Mouse (Mus musculus): ENCODE measurements around the gene Slc30a10. TPM values are rescaled to one million over a fixed set of nuclear protein-coding genes. Genes with fewer than 3 reads are reported as not detected.

Slc30a10 gene
- polyA plus RNA-seq, 1 experiment from 2014 or later: 0.14 TPM

GRCm38 (mm10) chr1:185501801-185502340 is 47.2 kb downstream of the Slc30a10 start:
- WGBS: 36% methylated on average over 10 of the region's 10 CpGs
- ATAC-seq (ENCODE audit: low FRiP score, low TSS enrichment): no peak
- Histone ChIP-seq H3K4me2 (replicated peaks; ENCODE audit: low read depth, low read length) (no peak overlapping the region), H3K9ac (replicated peaks; ENCODE audit: low read length) (no peak overlapping the region), H3K27me3 (ENCODE audit: insufficient read depth, low read length) (no peaks in the 10 kb centered on the region), H3K4me3 (ENCODE audit: low read length) (no peak overlapping the region), H3K27ac (ENCODE audit: low read length) (no peak overlapping the region), H3K36me3 (ENCODE audit: insufficient read depth, low read length) (no peaks in the 10 kb centered on the region), H3K9me3 (ENCODE audit: low read length) (no peaks in the 10 kb centered on the region), H3K4me1 (ENCODE audit: insufficient read depth, low read length) (no peaks in the 10 kb centered on the region)

GRCm38 (mm10) chr1:185502550-185502949 is 47.9 kb downstream of the Slc30a10 start:
- Histone ChIP-seq H3K4me3 (ENCODE audit: low read length) (no peak overlapping the region), H3K27me3 (ENCODE audit: insufficient read depth, low read length) (no peaks in the 10 kb centered on the region), H3K4me2 (replicated peaks; ENCODE audit: low read depth, low read length) (no peak overlapping the region), H3K9me3 (ENCODE audit: low read length) (no peaks in the 10 kb centered on the region), H3K27ac (ENCODE audit: low read length) (no peak overlapping the region), H3K36me3 (ENCODE audit: insufficient read depth, low read length) (no peaks in the 10 kb centered on the region), H3K4me1 (ENCODE audit: insufficient read depth, low read length) (no peaks in the 10 kb centered on the region), H3K9ac (replicated peaks; ENCODE audit: low read length) (no peak overlapping the region)
- 35% methylated on average over 6 of the region's 6 CpGs for WGBS
- ATAC-seq (ENCODE audit: low FRiP score, low TSS enrichment): no peak

- Histone ChIP-seq H3K27me3 (ENCODE audit: insufficient read depth, low read length) (no peaks in the 10 kb centered on the region), H3K4me2 (replicated peaks; ENCODE audit: low read depth, low read length) (no peak overlapping the region), H3K9me3 (ENCODE audit: low read length) (no peaks in the 10 kb centered on the region), H3K9ac (replicated peaks; ENCODE audit: low read length) (no peak overlapping the region), H3K4me3 (ENCODE audit: low read length) (no peak overlapping the region), H3K4me1 (ENCODE audit: insufficient read depth, low read length) (no peaks in the 10 kb centered on the region), H3K36me3 (ENCODE audit: insufficient read depth, low read length) (no peaks in the 10 kb centered on the region), H3K27ac (ENCODE audit: low read length) (no peak overlapping the region)
- WGBS: 31% methylated on average over 3 of the region's 3 CpGs
- no peak for ATAC-seq (ENCODE audit: low FRiP score, low TSS enrichment)
These were observed 54.4 kb downstream of the Slc30a10 start for GRCm38 (mm10) chr1:185509042-185509441.

- H3K36me3 ChIP-seq (ENCODE audit: insufficient read depth, low read length): no peaks in the 10 kb centered on the region
- WGBS: 91% methylated on average over 5 of the region's 5 CpGs
- no peak for ATAC-seq (ENCODE audit: low FRiP score, low TSS enrichment)
- H3K4me1 ChIP-seq (ENCODE audit: insufficient read depth, low read length): no peaks in the 10 kb centered on the region
- no peaks in the 10 kb centered on the region for H3K27me3 ChIP-seq (ENCODE audit: insufficient read depth, low read length)
- no peak overlapping the region for H3K4me3 ChIP-seq (ENCODE audit: low read length)
- no peak overlapping the region for H3K9ac ChIP-seq (replicated peaks; ENCODE audit: low read length)
- no peaks in the 10 kb centered on the region for H3K9me3 ChIP-seq (ENCODE audit: low read length)
- no peak overlapping the region for H3K27ac ChIP-seq (ENCODE audit: low read length)
- H3K4me2 ChIP-seq (replicated peaks; ENCODE audit: low read depth, low read length): no peak overlapping the region
These were observed 56.7 kb downstream of the Slc30a10 start for GRCm38 (mm10) chr1:185511306-185511705.

- Histone ChIP-seq H3K4me2 (replicated peaks; ENCODE audit: low read depth, low read length) (no peak overlapping the region), H3K27ac (ENCODE audit: low read length) (no peak overlapping the region), H3K4me1 (ENCODE audit: insufficient read depth, low read length) (no peaks in the 10 kb centered on the region), H3K4me3 (ENCODE audit: low read length) (no peak overlapping the region), H3K9ac (replicated peaks; ENCODE audit: low read length) (no peak overlapping the region), H3K9me3 (ENCODE audit: low read length) (no peaks in the 10 kb centered on the region), H3K36me3 (ENCODE audit: insufficient read depth, low read length) (no peaks in the 10 kb centered on the region), H3K27me3 (ENCODE audit: insufficient read depth, low read length) (no peaks in the 10 kb centered on the region)
- ATAC-seq (ENCODE audit: low FRiP score, low TSS enrichment): 0 out of 2 replicates have a peak, but pooled peaks have one; percentile 71
- 53% methylated on average over 14 of the region's 14 CpGs for WGBS
These were observed 60.9 kb downstream of the Slc30a10 start for GRCm38 (mm10) chr1:185515526-185515979.

GRCm38 (mm10) chr1:185516041-185516440 is 61.4 kb downstream of the Slc30a10 start:
- 43% methylated on average over 10 of the region's 10 CpGs for WGBS

GRCm38 (mm10) chr1:185517566-185517965 is 62.9 kb downstream of the Slc30a10 start:
- no peaks in the 10 kb centered on the region for H3K9me3 ChIP-seq (ENCODE audit: low read length)
- H3K27ac ChIP-seq (ENCODE audit: low read length): no peak overlapping the region
- H3K36me3 ChIP-seq (ENCODE audit: insufficient read depth, low read length): no peaks in the 10 kb centered on the region
- 8% methylated on average over 3 of the region's 5 CpGs for WGBS
- no peaks in the 10 kb centered on the region for H3K4me1 ChIP-seq (ENCODE audit: insufficient read depth, low read length)
- no peak overlapping the region for H3K4me3 ChIP-seq (ENCODE audit: low read length)
- no peak for ATAC-seq (ENCODE audit: low FRiP score, low TSS enrichment)
- no peak overlapping the region for H3K9ac ChIP-seq (replicated peaks; ENCODE audit: low read length)
- no peaks in the 10 kb centered on the region for H3K27me3 ChIP-seq (ENCODE audit: insufficient read depth, low read length)
- H3K4me2 ChIP-seq (replicated peaks; ENCODE audit: low read depth, low read length): no peak overlapping the region

More at GRCm38 (mm10) chr1:185516041-185516440, 61.4 kb downstream of the Slc30a10 start:
- H3K27me3 ChIP-seq (ENCODE audit: insufficient read depth, low read length): no peaks in the 10 kb centered on the region
- H3K4me3 ChIP-seq (ENCODE audit: low read length): no peak overlapping the region
- no peaks in the 10 kb centered on the region for H3K4me1 ChIP-seq (ENCODE audit: insufficient read depth, low read length)
- H3K9me3 ChIP-seq (ENCODE audit: low read length): no peaks in the 10 kb centered on the region
- ATAC-seq (ENCODE audit: low FRiP score, low TSS enrichment): no peak
- no peak overlapping the region for H3K27ac ChIP-seq (ENCODE audit: low read length)
- H3K9ac ChIP-seq (replicated peaks; ENCODE audit: low read length): no peak overlapping the region
- H3K4me2 ChIP-seq (replicated peaks; ENCODE audit: low read depth, low read length): no peak overlapping the region
- H3K36me3 ChIP-seq (ENCODE audit: insufficient read depth, low read length): no peaks in the 10 kb centered on the region

Other genes with a start within 250 kb of the Slc30a10 start
- 34.2 and 35.2 TPM in 2 replicates for gene Iars2, start 125.5 kb upstream of the Slc30a10 start, polyA plus RNA-seq (2015; fragmentation: Nextera tagmentation; extraction: Ambion mirVana)
- gene Bpnt1, start 122.7 kb upstream of the Slc30a10 start, polyA plus RNA-seq (2015; fragmentation: Nextera tagmentation; extraction: Ambion mirVana): 56.4 and 65.5 TPM in 2 replicates
- 137 TPM in 2 replicates for gene Eprs, start 91.8 kb upstream of the Slc30a10 start, polyA plus RNA-seq (2015; fragmentation: Nextera tagmentation; extraction: Ambion mirVana)